Mouse (Mus musculus) limb, embryonic 13.5 days (tissue): Measurements from ENCODE around the gene Pard6b. TPM values are rescaled to one million over a fixed set of nuclear protein-coding genes. Genes with fewer than 3 reads are reported as not detected.

Experiments used
- ATAC-seq: fragments of 200-750 bp; cut with Nextera tagmentation; 2 replicates; pipeline ENCODE4 v1.8.0; 2017; ENCODE audit warnings: low read depth, moderate number of reproducible peaks, moderate TSS enrichment; ENCODE audit not compliant: low FRiP score
- H3K27ac ChIP-seq: fragments of 300-500 bp; sonication (generic); 2 replicates; pipeline ENCODE4 v1.5.1; 2015; ENCODE audit warnings: inconsistent platforms, mild to moderate bottlenecking, moderate library complexity
- H3K27me3 ChIP-seq: fragments of 300-500 bp; sonication (generic); 2 replicates; pipeline ENCODE4 v1.6.1; 2015; ENCODE audit warnings: mild to moderate bottlenecking, inconsistent platforms
- H3K36me3 ChIP-seq: fragments of 300-500 bp; sonication (generic); 2 replicates; pipeline ENCODE4 v1.6.1; 2015; ENCODE audit warnings: inconsistent platforms, mild to moderate bottlenecking, moderate library complexity
- H3K4me1 ChIP-seq: fragments of 300-500 bp; sonication (generic); 2 replicates; pipeline ENCODE4 v1.6.1; 2015; ENCODE audit warnings: inconsistent platforms
- H3K4me2 ChIP-seq: fragments of 300-500 bp; sonication (generic); replicated peaks from 2 replicates; pipeline ENCODE4 v1.6.1; 2015; ENCODE audit warnings: inconsistent platforms, mild to moderate bottlenecking, moderate library complexity
- H3K4me3 ChIP-seq: fragments of 300-500 bp; sonication (generic); 2 replicates; pipeline ENCODE4 v1.5.1; 2015; ENCODE audit warnings: moderate library complexity, mild to moderate bottlenecking, inconsistent platforms
- H3K9ac ChIP-seq: fragments of 300-500 bp; sonication (generic); 2 replicates; pipeline ENCODE4 v1.6.1; 2015; ENCODE audit warnings: mild to moderate bottlenecking, inconsistent platforms
- H3K9me3 ChIP-seq: fragments of 300-500 bp; sonication (generic); 2 replicates; pipeline ENCODE4 v1.6.1; 2016; ENCODE audit warnings: inconsistent platforms
- WGBS: fragments of 180-500 bp; shearing (Covaris S2); methylation state at CpG from one replicate; pipeline ENCODE4 v1.1.7; 2015; 5-methylcytosine and 5-hydroxymethylcytosine counted together
- polyA plus RNA-seq: library from polyadenylated mRNA; unstranded; fragments of >200 nt; fragmentation: Nextera tagmentation; extraction: Ambion mirVana; gene quantifications from 2 replicates; pipeline ENCODE4 v1.2.1, GENCODE M21; 2015

Pard6b gene
- polyA plus RNA-seq, 1 experiment from 2014 or later = 3.7 TPM

GRCm38 (mm10) chr2:168118456-168118855 lies 37.7 kb downstream of the Pard6b start:
- no peaks in the 10 kb centered on the region for H3K9me3 ChIP-seq
- no peak overlapping the region for H3K27ac ChIP-seq
- 0 out of 2 replicates have a peak, but pooled peaks cover 3% of the 10 kb centered on the region for H3K27me3 ChIP-seq
- H3K4me2 ChIP-seq = no peak overlapping the region
- WGBS = 79% methylated on average over 3 of the region's 3 CpGs
- no peak for ATAC-seq
- no peaks in the 10 kb centered on the region for H3K36me3 ChIP-seq
- no peak overlapping the region for H3K9ac ChIP-seq
- peaks cover 31% of the 10 kb centered on the region for H3K4me1 ChIP-seq
- H3K4me3 ChIP-seq = no peak overlapping the region

GRCm38 (mm10) chr2:168119123-168119522 lies 38.3 kb downstream of the Pard6b start:
- H3K27me3 ChIP-seq = 0 out of 2 replicates have a peak, but pooled peaks cover 3% of the 10 kb centered on the region
- WGBS = 66% methylated on average over 12 of the region's 12 CpGs

GRCm38 (mm10) chr2:168120906-168121305 lies 40.1 kb downstream of the Pard6b start:
- WGBS = 82% methylated on average over 4 of the region's 4 CpGs
- H3K9me3 ChIP-seq = no peaks in the 10 kb centered on the region
- H3K27ac ChIP-seq = no peak overlapping the region
- H3K9ac ChIP-seq = no peak overlapping the region
- no peaks in the 10 kb centered on the region for H3K36me3 ChIP-seq
- no peak overlapping the region for H3K4me2 ChIP-seq
- 0 out of 2 replicates have a peak, but pooled peaks cover 3% of the 10 kb centered on the region for H3K27me3 ChIP-seq
- no peak for ATAC-seq
- no peak overlapping the region for H3K4me3 ChIP-seq
- peaks cover 20% of the 10 kb centered on the region for H3K4me1 ChIP-seq

More at GRCm38 (mm10) chr2:168119123-168119522, 38.3 kb downstream of the Pard6b start:
- Histone ChIP-seq H3K9me3 (no peaks in the 10 kb centered on the region), H3K4me2 (no peak overlapping the region), H3K4me3 (no peak overlapping the region), H3K4me1 (peaks cover 31% of the 10 kb centered on the region), H3K36me3 (no peaks in the 10 kb centered on the region), H3K27ac (no peak overlapping the region), H3K9ac (no peak overlapping the region)
- ATAC-seq = no peak

- H3K9ac ChIP-seq = no peak overlapping the region
- no peak overlapping the region for H3K4me3 ChIP-seq
- H3K27ac ChIP-seq = no peak overlapping the region
- H3K4me1 ChIP-seq = peaks cover 9% of the 10 kb centered on the region; the same call in 1 of the 2 replicates
- H3K27me3 ChIP-seq = 0 out of 2 replicates have a peak, but pooled peaks cover 3% of the 10 kb centered on the region
- H3K4me2 ChIP-seq = no peak overlapping the region
- H3K9me3 ChIP-seq = no peaks in the 10 kb centered on the region
- WGBS = 83% methylated on average over 6 of the region's 6 CpGs
- ATAC-seq = no peak
- H3K36me3 ChIP-seq = no peaks in the 10 kb centered on the region
Measured at GRCm38 (mm10) chr2:168123652-168124051, 42.8 kb downstream of the Pard6b start.

- Histone ChIP-seq H3K9ac (no peak overlapping the region), H3K4me2 (no peak overlapping the region), H3K27ac (no peak overlapping the region), H3K4me1 (peaks cover 12% of the 10 kb centered on the region; the same call in 1 of the 2 replicates), H3K9me3 (no peaks in the 10 kb centered on the region), H3K27me3 (no peaks in the 10 kb centered on the region), H3K4me3 (no peak overlapping the region), H3K36me3 (no peaks in the 10 kb centered on the region)
- 34% methylated on average over 11 of the region's 11 CpGs for WGBS
- no peak for ATAC-seq
Measured at GRCm38 (mm10) chr2:168125288-168126089, 44.7 kb downstream of the Pard6b start.

GRCm38 (mm10) chr2:168127767-168128166 lies 47.0 kb downstream of the Pard6b start:
- Histone ChIP-seq H3K4me2 (no peak overlapping the region), H3K9me3 (no peaks in the 10 kb centered on the region)
- 81% methylated on average over 14 of the region's 14 CpGs for WGBS

GRCm38 (mm10) chr2:168128211-168128859 lies 47.5 kb downstream of the Pard6b start:
- Histone ChIP-seq H3K27me3 (no peaks in the 10 kb centered on the region), H3K9me3 (no peaks in the 10 kb centered on the region), H3K36me3 (no peaks in the 10 kb centered on the region), H3K4me2 (no peak overlapping the region), H3K4me3 (no peak overlapping the region), H3K4me1 (peaks cover 12% of the 10 kb centered on the region; the same call in 1 of the 2 replicates), H3K9ac (no peak overlapping the region), H3K27ac (no peak overlapping the region)
- 30% methylated on average over 12 of the region's 14 CpGs for WGBS
- peak; percentile 74 for ATAC-seq

More at GRCm38 (mm10) chr2:168127767-168128166, 47.0 kb downstream of the Pard6b start:
- no peaks in the 10 kb centered on the region for H3K36me3 ChIP-seq
- H3K9ac ChIP-seq = no peak overlapping the region
- H3K4me1 ChIP-seq = peaks cover 12% of the 10 kb centered on the region; the same call in 1 of the 2 replicates
- no peaks in the 10 kb centered on the region for H3K27me3 ChIP-seq
- no peak overlapping the region for H3K4me3 ChIP-seq
- no peak for ATAC-seq
- no peak overlapping the region for H3K27ac ChIP-seq

- no peaks in the 10 kb centered on the region for H3K9me3 ChIP-seq
- peaks cover 11% of the 10 kb centered on the region; the same call in 1 of the 2 replicates for H3K4me1 ChIP-seq
- H3K4me2 ChIP-seq = no peak overlapping the region
- 73% methylated on average over 3 of the region's 3 CpGs for WGBS
- no peak overlapping the region for H3K27ac ChIP-seq
- no peak for ATAC-seq
- H3K4me3 ChIP-seq = no peak overlapping the region
- no peak overlapping the region for H3K9ac ChIP-seq
- H3K36me3 ChIP-seq = no peaks in the 10 kb centered on the region
- H3K27me3 ChIP-seq = no peaks in the 10 kb centered on the region
Measured at GRCm38 (mm10) chr2:168130046-168130445, 49.2 kb downstream of the Pard6b start.

GRCm38 (mm10) chr2:168137161-168137560 lies 56.4 kb downstream of the Pard6b start:
- Histone ChIP-seq H3K9ac (no peak overlapping the region), H3K27me3 (no peaks in the 10 kb centered on the region), H3K9me3 (no peaks in the 10 kb centered on the region), H3K4me3 (no peak overlapping the region), H3K4me2 (no peak overlapping the region), H3K4me1 (no peaks in the 10 kb centered on the region), H3K36me3 (no peaks in the 10 kb centered on the region), H3K27ac (no peak overlapping the region)
- WGBS = 79% methylated on average over 15 of the region's 15 CpGs
- no peak for ATAC-seq

- Histone ChIP-seq H3K27ac (no peak overlapping the region), H3K9me3 (no peaks in the 10 kb centered on the region), H3K4me3 (no peak overlapping the region), H3K27me3 (no peaks in the 10 kb centered on the region), H3K4me2 (no peak overlapping the region), H3K4me1 (peaks cover 15% of the 10 kb centered on the region), H3K9ac (no peak overlapping the region), H3K36me3 (no peaks in the 10 kb centered on the region)
- no peak for ATAC-seq
- WGBS = 55% methylated on average over 5 of the region's 5 CpGs
Measured at GRCm38 (mm10) chr2:168143794-168144193, 63.0 kb downstream of the Pard6b start.

GRCm38 (mm10) chr2:168145437-168145836 lies 64.6 kb downstream of the Pard6b start:
- ATAC-seq = peak; percentile 81
- Histone ChIP-seq H3K9me3 (no peaks in the 10 kb centered on the region), H3K36me3 (no peaks in the 10 kb centered on the region), H3K4me2 (no peak overlapping the region), H3K4me3 (no peak overlapping the region), H3K9ac (0 out of 2 replicates have a peak overlapping the region, but pooled peaks have one; percentile 31), H3K4me1 (peaks cover 15% of the 10 kb centered on the region), H3K27me3 (no peaks in the 10 kb centered on the region), H3K27ac (peak overlapping the region; percentile 80)
- 11% methylated on average over 2 of the region's 2 CpGs for WGBS

- H3K27ac ChIP-seq = no peak overlapping the region
- H3K27me3 ChIP-seq = no peaks in the 10 kb centered on the region
- ATAC-seq = no peak
- peaks cover 15% of the 10 kb centered on the region for H3K4me1 ChIP-seq
- no peak overlapping the region for H3K4me3 ChIP-seq
- H3K9me3 ChIP-seq = no peaks in the 10 kb centered on the region
- WGBS = 79% methylated on average over 22 of the region's 22 CpGs
- no peak overlapping the region for H3K4me2 ChIP-seq
- H3K36me3 ChIP-seq = no peaks in the 10 kb centered on the region
- H3K9ac ChIP-seq = no peak overlapping the region
Measured at GRCm38 (mm10) chr2:168147722-168148432, 67.1 kb downstream of the Pard6b start.
